Mouse (Mus musculus) heart, embryonic 12.5 days (tissue): ENCODE results near the gene Mrto4. TPM values are rescaled to one million over a fixed set of nuclear protein-coding genes. Genes with fewer than 3 reads are reported as not detected.

Experiments
- ATAC-seq: fragments of 200-750 bp; cut with Nextera tagmentation; 2 replicates; pipeline ENCODE4 v1.8.0; 2017; ENCODE audit warnings: moderate TSS enrichment, moderate library complexity; ENCODE audit not compliant: insufficient number of reproducible peaks, low FRiP score
- H3K27ac ChIP-seq: fragments of 300-500 bp; sonication (generic); 2 replicates; pipeline ENCODE4 v1.5.1; 2016; ENCODE audit warnings: mild to moderate bottlenecking, moderate library complexity; ENCODE audit not compliant: poor library complexity, severe bottlenecking
- H3K27me3 ChIP-seq: fragments of 300-500 bp; sonication (generic); replicated peaks from 2 replicates; pipeline ENCODE4 v1.6.1; 2016; ENCODE audit warnings: mild to moderate bottlenecking, moderate library complexity
- H3K36me3 ChIP-seq: fragments of 300-500 bp; sonication (generic); 2 replicates; pipeline ENCODE4 v1.6.1; 2016; ENCODE audit warnings: mild to moderate bottlenecking, moderate library complexity
- H3K4me1 ChIP-seq: fragments of 300-500 bp; sonication (generic); replicated peaks from 2 replicates; pipeline ENCODE4 v1.6.1; 2016; ENCODE audit warnings: mild to moderate bottlenecking
- H3K4me2 ChIP-seq: fragments of 300-500 bp; sonication (generic); 2 replicates; pipeline ENCODE4 v1.6.1; 2016; ENCODE audit warnings: mild to moderate bottlenecking, moderate library complexity
- H3K4me3 ChIP-seq: fragments of 300-500 bp; sonication (generic); 2 replicates; pipeline ENCODE4 v1.5.1; 2016; ENCODE audit warnings: mild to moderate bottlenecking
- H3K9ac ChIP-seq: fragments of 300-500 bp; sonication (generic); 2 replicates; pipeline ENCODE4 v1.6.1; 2016; ENCODE audit warnings: mild to moderate bottlenecking, moderate library complexity
- H3K9me3 ChIP-seq: fragments of 300-500 bp; sonication (generic); replicated peaks from 2 replicates; pipeline ENCODE4 v1.6.1; 2016; ENCODE audit warnings: mild to moderate bottlenecking, moderate library complexity
- WGBS: fragments of 180-500 bp; shearing (Covaris S2); methylation state at CpG from one replicate; pipeline ENCODE4 v1.1.7; 2016; 5-methylcytosine and 5-hydroxymethylcytosine counted together
- polyA plus RNA-seq: library from polyadenylated mRNA; unstranded; fragments of >200 nt; fragmentation: Nextera tagmentation; extraction: Ambion mirVana; gene quantifications from 2 replicates; pipeline ENCODE4 v1.2.1, GENCODE M21; 2016

Gene Mrto4
- polyA plus RNA-seq, 1 experiment from 2014 or later, result 77.9 TPM

GRCm38 (mm10) chr4:139373531-139373930 lies 21.2 kb upstream of the Mrto4 start:
- no peak overlapping the region for H3K4me2 ChIP-seq
- H3K9ac ChIP-seq, result no peak overlapping the region
- ATAC-seq, result no peak
- no peak overlapping the region for H3K27ac ChIP-seq
- H3K4me1 ChIP-seq, result no peaks in the 10 kb centered on the region
- 93% methylated on average over 10 of the region's 10 CpGs for WGBS
- H3K36me3 ChIP-seq, result peaks cover 87% of the 10 kb centered on the region
- H3K4me3 ChIP-seq, result no peak overlapping the region
- no peaks in the 10 kb centered on the region for H3K27me3 ChIP-seq
- no peaks in the 10 kb centered on the region for H3K9me3 ChIP-seq

GRCm38 (mm10) chr4:139373130-139373529 lies 20.8 kb upstream of the Mrto4 start:
- Histone ChIP-seq H3K36me3 (peaks cover 91% of the 10 kb centered on the region), H3K4me3 (no peak overlapping the region)
- WGBS, result 89% methylated on average over 4 of the region's 4 CpGs

GRCm38 (mm10) chr4:139368038-139368437 lies 15.7 kb upstream of the Mrto4 start:
- Histone ChIP-seq H3K9me3 (no peaks in the 10 kb centered on the region), H3K4me1 (no peaks in the 10 kb centered on the region), H3K27me3 (no peaks in the 10 kb centered on the region), H3K9ac (no peak overlapping the region), H3K4me3 (no peak overlapping the region), H3K36me3 (peaks cover 98% of the 10 kb centered on the region), H3K4me2 (no peak overlapping the region), H3K27ac (no peak overlapping the region)
- no peak for ATAC-seq
- WGBS, result 94% methylated on average over 5 of the region's 5 CpGs

More at GRCm38 (mm10) chr4:139373130-139373529, 20.8 kb upstream of the Mrto4 start:
- Histone ChIP-seq H3K27me3 (no peaks in the 10 kb centered on the region), H3K4me1 (no peaks in the 10 kb centered on the region), H3K27ac (no peak overlapping the region), H3K4me2 (no peak overlapping the region), H3K9ac (no peak overlapping the region), H3K9me3 (no peaks in the 10 kb centered on the region)
- no peak for ATAC-seq

- ATAC-seq, result no peak
- H3K9ac ChIP-seq, result no peak overlapping the region
- H3K4me2 ChIP-seq, result no peak overlapping the region
- no peak overlapping the region for H3K27ac ChIP-seq
- H3K4me1 ChIP-seq, result no peaks in the 10 kb centered on the region
- H3K9me3 ChIP-seq, result no peaks in the 10 kb centered on the region
- no peaks in the 10 kb centered on the region for H3K27me3 ChIP-seq
- H3K4me3 ChIP-seq, result no peak overlapping the region
- 93% methylated on average over 3 of the region's 3 CpGs for WGBS
- peaks cover 98% of the 10 kb centered on the region for H3K36me3 ChIP-seq
Measured at GRCm38 (mm10) chr4:139367336-139367735, 15.0 kb upstream of the Mrto4 start.

GRCm38 (mm10) chr4:139360761-139361548 lies 8.6 kb upstream of the Mrto4 start:
- Histone ChIP-seq H3K9ac (no peak overlapping the region), H3K9me3 (no peaks in the 10 kb centered on the region), H3K4me2 (no peak overlapping the region), H3K4me1 (no peaks in the 10 kb centered on the region), H3K36me3 (peaks cover 98% of the 10 kb centered on the region), H3K4me3 (no peak overlapping the region), H3K27ac (no peak overlapping the region), H3K27me3 (no peaks in the 10 kb centered on the region)
- ATAC-seq, result no peak
- 74% methylated on average over 11 of the region's 11 CpGs for WGBS

GRCm38 (mm10) chr4:139357211-139357610 lies 4.8 kb upstream of the Mrto4 start:
- H3K9me3 ChIP-seq, result no peaks in the 10 kb centered on the region
- H3K4me3 ChIP-seq, result no peak overlapping the region
- H3K36me3 ChIP-seq, result peaks cover 77% of the 10 kb centered on the region
- no peak for ATAC-seq
- no peaks in the 10 kb centered on the region for H3K27me3 ChIP-seq
- peaks cover 5% of the 10 kb centered on the region for H3K4me1 ChIP-seq
- no peak overlapping the region for H3K4me2 ChIP-seq
- WGBS, result 92% methylated on average over 3 of the region's 3 CpGs
- H3K27ac ChIP-seq, result no peak overlapping the region
- no peak overlapping the region for H3K9ac ChIP-seq

GRCm38 (mm10) chr4:139352832-139353231 lies 456 bp upstream of the Mrto4 start:
- WGBS, result under 1% methylated on average over 7 of the region's 7 CpGs
- H3K9me3 ChIP-seq, result no peaks in the 10 kb centered on the region
- H3K4me3 ChIP-seq, result peak overlapping the region; percentile 85
- no peaks in the 10 kb centered on the region for H3K27me3 ChIP-seq
- H3K4me2 ChIP-seq, result peak overlapping the region; percentile 93
- peak overlapping the region; percentile 85 for H3K9ac ChIP-seq
- H3K36me3 ChIP-seq, result peaks cover 57% of the 10 kb centered on the region
- H3K27ac ChIP-seq, result peak overlapping the region; percentile 94; the same call in 1 of the 2 replicates
- ATAC-seq, result peak; percentile 30; the same call in 1 of the 2 replicates
- peaks cover 18% of the 10 kb centered on the region for H3K4me1 ChIP-seq

- peaks cover 51% of the 10 kb centered on the region for H3K36me3 ChIP-seq
- 81% methylated on average over 23 of the region's 23 CpGs for WGBS
Measured at GRCm38 (mm10) chr4:139345416-139346019, 6.9 kb downstream of the Mrto4 start.

GRCm38 (mm10) chr4:139343718-139344117 lies 8.7 kb downstream of the Mrto4 start:
- Histone ChIP-seq H3K4me1 (no peaks in the 10 kb centered on the region), H3K4me2 (no peak overlapping the region), H3K4me3 (no peak overlapping the region), H3K27ac (no peak overlapping the region), H3K36me3 (peaks cover 36% of the 10 kb centered on the region), H3K9me3 (no peaks in the 10 kb centered on the region), H3K27me3 (no peaks in the 10 kb centered on the region), H3K9ac (no peak overlapping the region)
- no peak for ATAC-seq
- 64% methylated on average over 5 of the region's 5 CpGs for WGBS

More at GRCm38 (mm10) chr4:139345416-139346019, 6.9 kb downstream of the Mrto4 start:
- Histone ChIP-seq H3K4me1 (peaks cover 2% of the 10 kb centered on the region), H3K9ac (peak overlapping the region; percentile 27; the same call in 1 of the 2 replicates), H3K27ac (no peak overlapping the region), H3K4me3 (no peak overlapping the region), H3K9me3 (no peaks in the 10 kb centered on the region), H3K4me2 (no peak overlapping the region), H3K27me3 (no peaks in the 10 kb centered on the region)
- ATAC-seq, result no peak

GRCm38 (mm10) chr4:139341556-139342233 lies 10.7 kb downstream of the Mrto4 start:
- Histone ChIP-seq H3K4me3 (no peak overlapping the region), H3K27me3 (peaks cover 5% of the 10 kb centered on the region; the same call in 1 of the 2 replicates), H3K27ac (no peak overlapping the region), H3K9ac (no peak overlapping the region), H3K36me3 (peaks cover 17% of the 10 kb centered on the region), H3K9me3 (no peaks in the 10 kb centered on the region), H3K4me1 (peaks cover 3% of the 10 kb centered on the region; the same call in 1 of the 2 replicates), H3K4me2 (no peak overlapping the region)
- no peak for ATAC-seq
- WGBS, result 77% methylated on average over 7 of the region's 7 CpGs

- 69% methylated on average over 4 of the region's 4 CpGs for WGBS
- no peak for ATAC-seq
- H3K4me3 ChIP-seq, result no peak overlapping the region
Measured at GRCm38 (mm10) chr4:139340835-139341234, 11.5 kb downstream of the Mrto4 start.

More at GRCm38 (mm10) chr4:139340835-139341234, 11.5 kb downstream of the Mrto4 start:
- no peaks in the 10 kb centered on the region for H3K9me3 ChIP-seq
- H3K36me3 ChIP-seq, result peaks cover 8% of the 10 kb centered on the region
- no peak overlapping the region for H3K4me2 ChIP-seq
- peaks cover 5% of the 10 kb centered on the region; the same call in 1 of the 2 replicates for H3K27me3 ChIP-seq
- peaks cover 4% of the 10 kb centered on the region; the same call in 1 of the 2 replicates for H3K4me1 ChIP-seq
- H3K9ac ChIP-seq, result no peak overlapping the region
- H3K27ac ChIP-seq, result no peak overlapping the region
